Mouse (Mus musculus) natural killer cell, adult 2 months (primary cell): ENCODE data around the gene Pdlim5.
A peak's percentile ranks its signal among the peaks of the same experiment; 100 is the strongest.

Source experiments
- DNase-seq, 2 experiments: peaks; one replicate each; pipeline ENCODE4 v3.0.0; 2022; ENCODE audit warnings: low spot score in 2 of 2

Pdlim5 gene

DNA sequence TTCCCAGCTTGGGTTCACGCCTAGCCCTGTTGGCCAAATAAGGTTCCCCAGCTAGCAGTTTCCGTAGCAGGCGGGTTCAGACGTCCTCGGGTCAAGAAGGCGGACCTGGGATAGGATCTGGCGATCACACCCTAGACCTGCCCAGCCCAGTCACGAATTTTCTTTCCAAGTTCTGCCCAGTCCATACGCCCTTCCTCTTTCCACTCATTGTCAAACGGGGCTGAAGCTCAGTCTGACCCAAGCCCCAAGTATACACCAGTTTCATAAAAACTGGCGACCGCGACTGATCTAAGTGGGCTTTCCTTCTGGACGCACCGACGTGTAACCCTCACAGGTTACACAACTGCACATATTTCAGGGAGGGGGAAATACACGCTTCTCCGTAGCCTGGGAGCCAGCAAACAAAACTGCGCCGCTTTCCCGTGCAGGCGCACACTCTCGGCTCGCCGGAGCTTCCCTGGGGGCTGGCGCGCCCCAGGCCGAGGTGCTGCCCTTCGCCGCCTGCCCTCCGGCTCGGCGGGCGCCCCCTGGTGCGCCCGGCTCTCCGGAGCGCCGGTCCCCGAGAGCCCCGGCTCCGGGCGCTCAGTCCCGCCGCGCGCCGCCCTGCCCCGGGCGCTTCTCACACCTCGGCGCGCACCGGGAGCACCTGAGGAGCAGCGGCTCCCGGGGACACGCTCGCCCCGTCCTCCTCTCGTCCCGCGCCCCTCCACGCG, 544 bp downstream of the Pdlim5 start:
- peak; percentile 48 to 56 for DNase-seq

GRCm38 (mm10) chr3:142394000-142394411, 1.5 kb downstream of the Pdlim5 start:
- DNase-seq: no peak

DNA sequence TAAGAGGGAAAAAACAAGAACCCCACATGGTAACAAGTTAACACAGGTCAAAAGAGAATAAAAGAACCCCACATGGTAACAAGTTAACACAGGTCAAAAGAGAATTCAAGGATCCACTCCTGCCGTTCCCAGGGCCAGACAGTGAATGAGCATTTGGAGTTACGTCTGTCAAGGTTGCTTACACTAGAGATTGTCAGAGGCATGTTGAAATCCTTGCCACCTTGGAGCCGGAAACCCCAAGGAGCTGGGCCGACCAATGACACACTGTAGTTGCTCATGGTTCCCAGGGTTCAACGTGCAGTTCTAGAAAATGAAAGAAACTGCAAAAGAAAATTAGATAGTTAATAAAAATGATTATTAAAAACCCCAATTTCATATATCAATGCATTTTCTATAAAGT, 4.0 kb downstream of the Pdlim5 start:
- DNase-seq: no peak

- DNase-seq: no peak
These were observed 5.2 kb downstream of the Pdlim5 start for GRCm38 (mm10) chr3:142390288-142390687.

DNA sequence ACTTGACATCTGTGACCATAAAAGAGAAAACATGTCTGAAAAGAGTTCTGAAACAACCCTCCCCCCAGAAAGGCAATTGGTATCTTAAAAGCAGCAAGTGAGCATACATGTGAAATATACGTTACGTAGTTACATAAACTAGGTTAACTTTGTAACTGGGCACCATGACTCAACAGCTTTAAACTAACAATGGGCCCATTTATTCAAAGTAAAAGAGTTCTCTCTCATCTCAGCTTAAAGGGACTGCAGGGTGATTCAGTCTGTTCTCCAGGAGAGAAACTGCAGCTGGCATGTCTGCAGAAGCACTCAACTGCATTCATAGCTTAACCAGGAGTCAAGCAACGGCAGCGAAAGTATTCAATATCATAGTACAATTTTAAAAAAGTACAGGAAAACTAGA, 7.3 kb downstream of the Pdlim5 start:
- no peak for DNase-seq

- no peak for DNase-seq
These were observed 9.0 kb downstream of the Pdlim5 start for GRCm38 (mm10) chr3:142386505-142386904.

DNA sequence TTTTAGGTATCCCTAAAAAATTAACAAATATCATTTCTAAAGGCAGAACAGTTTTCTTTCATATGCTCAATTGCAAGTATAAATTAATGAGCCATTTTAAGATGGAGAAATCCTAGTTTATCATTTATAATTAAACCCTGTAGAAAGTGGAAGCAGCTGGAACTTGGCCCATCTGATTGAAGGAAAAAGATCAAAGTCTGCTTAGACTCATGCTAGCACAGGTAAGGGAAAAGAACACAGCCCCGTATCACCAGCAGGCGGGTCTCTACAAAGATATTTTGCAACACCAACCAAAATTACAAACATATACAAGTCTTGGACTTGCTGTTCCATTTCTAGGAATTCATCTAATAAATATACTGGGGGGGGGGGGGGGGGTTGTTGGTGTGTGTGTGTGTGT, 9.8 kb downstream of the Pdlim5 start:
- DNase-seq: no peak

DNA sequence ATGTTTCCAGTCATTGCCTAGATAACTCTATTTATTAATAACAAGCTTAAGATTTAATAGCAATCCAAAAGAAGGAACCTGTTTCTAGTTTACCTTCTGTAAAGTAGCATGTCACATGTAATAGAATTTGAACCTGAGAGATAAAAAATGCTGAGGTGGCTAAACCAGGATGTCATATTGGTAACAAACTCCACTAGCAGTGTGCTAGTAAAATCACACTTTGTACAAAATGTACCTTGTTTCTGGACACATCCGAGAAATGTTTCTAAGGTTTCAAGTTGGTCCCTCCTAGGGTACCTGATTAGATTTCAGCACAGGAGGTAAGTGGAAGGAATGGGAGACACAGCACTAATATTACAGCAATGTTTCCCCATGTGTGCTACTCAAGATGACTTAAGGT, 18.9 kb downstream of the Pdlim5 start:
- no peak for DNase-seq

- DNase-seq: no peak
These were observed 20.4 kb downstream of the Pdlim5 start for GRCm38 (mm10) chr3:142375106-142375505.

DNA sequence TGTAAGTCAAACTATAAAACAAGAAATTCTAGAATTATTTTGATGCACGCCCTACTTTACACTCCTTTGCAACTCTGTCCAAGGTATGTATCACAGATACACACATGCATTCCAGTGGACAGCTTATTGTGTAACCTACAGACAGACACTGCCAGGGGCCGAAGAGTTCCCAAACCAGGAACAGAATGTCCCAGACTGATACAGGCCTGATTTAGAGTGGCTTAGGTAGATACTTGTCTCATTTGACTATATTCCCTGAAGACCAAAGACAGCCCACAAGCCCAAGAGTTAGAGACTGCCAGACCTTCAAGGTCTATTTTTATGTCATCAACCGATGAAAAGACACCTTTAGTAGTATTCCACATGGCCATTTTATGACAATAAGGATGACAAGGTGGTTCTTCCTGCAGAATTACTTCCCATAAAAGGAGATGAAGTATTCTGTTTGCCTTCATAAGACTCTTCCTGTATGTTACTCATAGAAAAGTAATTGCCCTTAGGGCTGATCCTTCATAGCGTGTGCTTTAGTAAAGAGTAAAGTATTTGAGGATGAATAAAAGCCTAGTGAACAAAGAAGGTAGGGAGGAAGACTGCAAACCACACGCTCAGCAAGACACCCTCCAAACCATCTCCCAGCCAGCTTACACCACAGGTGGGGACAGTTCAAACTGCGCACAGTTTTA, 22.9 kb downstream of the Pdlim5 start:
- DNase-seq: no peak

- no peak for DNase-seq
These were observed 27.1 kb downstream of the Pdlim5 start for GRCm38 (mm10) chr3:142368411-142368810.

DNA sequence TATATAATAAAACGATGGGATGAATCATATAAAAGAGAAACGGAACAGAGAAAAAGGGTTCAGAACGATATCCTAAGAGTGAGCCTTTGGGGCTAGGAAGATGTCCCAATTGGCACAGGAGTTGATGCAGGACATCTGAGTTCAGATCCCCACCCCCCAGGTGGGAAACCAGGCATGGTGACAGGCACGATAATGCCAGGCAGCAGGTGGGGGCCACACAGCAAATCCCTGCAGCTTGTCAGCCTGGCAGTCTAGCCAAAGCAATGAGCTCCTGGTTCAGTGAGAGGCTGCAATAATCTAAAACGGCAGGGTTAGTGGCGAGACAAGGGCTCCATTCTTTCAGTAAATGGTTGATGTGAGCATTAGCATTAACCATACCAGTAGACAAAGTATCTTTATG, 33.4 kb downstream of the Pdlim5 start:
- DNase-seq: no peak

DNA sequence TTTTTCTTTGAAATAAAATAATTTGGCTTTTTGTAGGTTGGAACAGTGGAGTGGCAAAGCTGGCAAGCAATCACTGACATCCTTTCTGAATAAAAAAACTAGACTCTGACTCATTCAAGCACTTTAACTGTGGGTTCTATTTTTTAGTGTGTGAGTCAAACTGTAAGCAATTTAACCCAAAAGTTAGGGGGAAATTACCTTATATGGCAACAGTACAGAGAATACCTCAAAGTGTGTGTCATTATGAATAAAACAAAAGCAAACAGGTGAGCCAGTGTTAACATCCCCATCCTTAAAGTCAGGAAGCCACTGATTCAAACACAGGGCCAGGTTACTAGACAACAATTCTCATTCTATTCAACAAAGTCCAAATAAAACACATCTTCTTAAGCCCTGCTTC, 36.5 kb downstream of the Pdlim5 start:
- no peak for DNase-seq

GRCm38 (mm10) chr3:142356661-142357060, 38.8 kb downstream of the Pdlim5 start:
- peak; percentile 42 to 47 for DNase-seq

DNA sequence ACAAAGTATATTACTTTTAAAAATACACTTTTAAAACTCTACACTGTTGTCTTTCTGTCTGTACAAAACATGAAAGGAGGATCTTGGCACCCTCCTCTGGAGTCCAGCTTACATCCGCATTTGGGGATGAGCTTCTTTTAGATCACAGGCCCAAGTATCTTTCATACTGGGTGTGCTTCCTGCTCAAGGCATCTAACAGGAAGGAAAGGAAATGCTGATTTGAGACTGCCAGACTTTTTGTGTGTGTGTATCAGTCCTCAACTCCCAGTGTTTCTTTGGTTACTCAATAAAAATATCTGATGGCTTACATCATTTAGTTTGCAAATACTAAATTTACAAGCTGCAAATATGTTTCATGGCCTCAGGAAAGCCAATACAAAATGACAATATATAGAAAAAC, 42.3 kb downstream of the Pdlim5 start:
- no peak for DNase-seq

- no peak for DNase-seq
These were observed 45.0 kb downstream of the Pdlim5 start for GRCm38 (mm10) chr3:142350513-142350912.

DNA sequence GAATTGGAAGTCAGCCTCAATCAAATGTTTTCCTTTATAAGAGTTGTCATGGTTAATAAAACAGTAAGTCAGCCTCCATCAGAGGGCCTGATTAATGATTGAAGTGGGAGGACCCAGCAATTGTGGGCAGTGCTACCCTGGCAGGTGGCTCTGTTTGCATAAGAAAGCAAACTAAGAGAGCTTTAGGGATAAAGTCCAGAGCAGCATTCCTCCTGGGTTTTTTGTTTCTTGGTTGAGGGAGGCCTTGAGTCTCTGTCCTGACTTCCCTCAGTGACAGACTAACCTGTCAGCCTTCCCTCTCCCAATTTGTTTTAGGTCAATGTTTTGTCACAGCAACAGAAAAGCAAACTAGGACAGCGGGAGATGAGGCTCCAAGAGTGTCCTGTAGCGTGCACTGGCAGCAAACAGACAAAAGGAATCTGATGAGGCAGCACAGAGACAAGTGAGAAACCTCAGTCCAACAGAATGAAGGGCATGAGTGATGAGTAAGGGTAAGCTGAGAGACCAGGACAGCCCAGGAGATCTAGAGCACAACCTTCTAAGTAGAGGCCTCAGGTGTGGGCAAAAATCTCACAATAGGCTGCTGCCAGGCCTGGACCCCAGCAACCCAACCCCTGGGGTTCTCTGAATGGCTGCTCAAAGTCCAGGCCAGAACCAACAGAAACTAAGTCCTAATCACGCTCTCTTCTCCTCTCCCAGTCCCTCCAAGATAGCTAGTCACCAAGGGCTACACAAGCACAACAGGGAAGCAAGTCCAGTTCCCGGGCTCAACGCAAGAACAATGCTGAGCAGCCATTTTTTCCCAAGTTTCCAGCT, 46.5 kb downstream of the Pdlim5 start:
- DNase-seq: no peak

DNA sequence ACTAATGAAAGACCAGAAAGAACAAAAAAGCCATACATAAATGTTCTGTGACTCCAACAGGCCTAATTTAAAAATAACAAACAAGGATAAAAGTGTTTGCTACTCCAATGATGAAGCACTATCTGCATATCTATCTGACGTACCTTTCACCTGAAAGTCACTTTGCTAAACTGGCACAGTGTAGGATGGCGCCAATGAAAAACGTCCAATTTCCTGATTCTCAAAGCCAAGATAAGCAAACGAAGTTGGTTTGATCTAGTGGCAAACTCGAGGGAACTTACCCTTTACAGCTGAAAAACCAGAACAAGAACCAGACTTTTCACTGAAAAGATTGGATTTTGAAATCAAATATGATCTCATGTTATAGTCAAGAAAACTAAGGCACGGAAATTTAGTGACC, 49.2 kb downstream of the Pdlim5 start:
- no peak for DNase-seq

- DNase-seq: no peak
These were observed 50.0 kb downstream of the Pdlim5 start for GRCm38 (mm10) chr3:142345235-142346125.

DNA sequence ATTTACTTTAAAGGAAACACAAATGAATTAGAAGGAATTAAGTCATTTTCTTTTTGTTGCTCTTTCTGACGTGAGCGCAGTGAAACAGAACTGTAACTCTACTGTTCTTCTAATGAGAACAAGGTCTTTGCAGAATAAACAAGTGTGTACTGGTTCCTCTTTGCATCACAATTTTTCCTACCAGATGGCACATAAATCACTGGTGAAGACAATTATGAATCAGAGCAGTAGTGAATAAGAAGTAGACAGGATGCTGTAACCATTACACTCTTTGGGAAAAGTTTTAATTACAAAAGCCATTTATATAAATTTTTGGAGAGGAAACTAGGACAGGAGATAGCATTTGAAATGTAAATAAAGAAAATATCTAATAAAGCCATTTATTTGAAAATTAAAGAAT, 51.7 kb downstream of the Pdlim5 start:
- DNase-seq: no peak

GRCm38 (mm10) chr3:142340701-142341100, 54.8 kb downstream of the Pdlim5 start:
- no peak for DNase-seq
